Mouse (Mus musculus): ENCODE results near the gene Uqcrfs1. TPM values are rescaled to one million over a fixed set of nuclear protein-coding genes. Genes with fewer than 3 reads are reported as not detected.

The Uqcrfs1 gene
- 41.5 TPM for polyA plus RNA-seq (2017; shearing (Covaris generic))

GRCm38 (mm10) chr13:30544856-30545604 lies at the start of gene Uqcrfs1:
Gene Uqcrfs1, minus strand, starts transcription at chr13:30545362.

Other genes starting within 250 kb of the Uqcrfs1 start
- gene Agtr1a, start 208.9 kb downstream of the Uqcrfs1 start, polyA plus RNA-seq (2017; shearing (Covaris generic)), result 0.24 TPM
- gene Dusp22, start 114.6 kb upstream of the Uqcrfs1 start, polyA plus RNA-seq (2017; shearing (Covaris generic)), result 2.6 TPM
- 22.3 TPM for gene Irf4, start 203.9 kb upstream of the Uqcrfs1 start, polyA plus RNA-seq (2017; shearing (Covaris generic))

Measured in CD4-positive, CD25-positive, alpha-beta regulatory T cell, adult 9 weeks (primary cell).